Mouse (Mus musculus): ENCODE data around the gene 3110082I17Rik. TPM values are rescaled to one million over a fixed set of nuclear protein-coding genes. Genes with fewer than 3 reads are reported as not detected.

The 3110082I17Rik gene
- total and polyA plus RNA-seq, 3 experiments: 41.2 to 100.0 (median 46.9) TPM

DNA sequence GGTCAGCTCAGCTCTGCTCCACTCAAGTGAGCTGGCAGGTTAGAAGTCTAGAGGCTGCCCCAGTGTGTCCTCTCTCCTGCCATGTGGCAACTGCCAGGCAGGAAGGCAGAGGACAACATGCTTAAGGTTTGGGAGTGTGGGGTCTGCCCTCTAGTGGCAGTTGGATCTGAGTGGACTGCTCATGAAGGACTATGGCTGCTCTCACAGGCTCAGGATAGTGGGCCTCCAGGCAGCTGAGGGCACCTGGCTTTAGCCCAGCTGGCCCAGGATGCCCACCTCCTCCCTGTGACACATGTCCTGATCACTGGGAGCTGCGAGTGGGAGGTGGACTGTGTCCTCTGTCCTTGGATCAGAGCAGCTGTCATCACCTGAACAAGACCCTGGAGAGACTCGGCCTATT lies 101.7 kb downstream of the 3110082I17Rik start (continued):
- TF ChIP-seq E2F4 (IDR thresholded peaks at IDR 0.05; ENCODE audit: insufficient replicate concordance, low read depth, low read length) (no peak), ETS1 (conservative IDR thresholded peaks at IDR 0.05; ENCODE audit: low read depth, low read length) (no peak), KAT2A (IDR thresholded peaks at IDR 0.05; ENCODE audit: insufficient replicate concordance, low read length) (no peak), TBP (conservative IDR thresholded peaks at IDR 0.05; ENCODE audit: low read depth, low read length) (no peak), ZNF384 (IDR thresholded peaks at IDR 0.05; ENCODE audit: low read depth, low read length) (no peak), MYC (IDR thresholded peaks at IDR 0.05; ENCODE audit: low read depth, low read length) (peak; percentile 45; the same call in 1 of the 2 replicates), SIN3A (IDR thresholded peaks at IDR 0.05; ENCODE audit: low read length) (no peak), RAD21 (IDR thresholded peaks at IDR 0.05; ENCODE audit: low read depth, low read length) (peak; percentile 44), NELFE (IDR thresholded peaks at IDR 0.05; ENCODE audit: low read depth, low read length) (no peak), CHD2 (IDR thresholded peaks at IDR 0.05; ENCODE audit: low read length) (no peak), NRF1 (IDR thresholded peaks at IDR 0.05; ENCODE audit: low read depth, low read length) (no peak), SMC3 (IDR thresholded peaks at IDR 0.05; ENCODE audit: low read depth, low read length) (peak; percentile 53)

DNA sequence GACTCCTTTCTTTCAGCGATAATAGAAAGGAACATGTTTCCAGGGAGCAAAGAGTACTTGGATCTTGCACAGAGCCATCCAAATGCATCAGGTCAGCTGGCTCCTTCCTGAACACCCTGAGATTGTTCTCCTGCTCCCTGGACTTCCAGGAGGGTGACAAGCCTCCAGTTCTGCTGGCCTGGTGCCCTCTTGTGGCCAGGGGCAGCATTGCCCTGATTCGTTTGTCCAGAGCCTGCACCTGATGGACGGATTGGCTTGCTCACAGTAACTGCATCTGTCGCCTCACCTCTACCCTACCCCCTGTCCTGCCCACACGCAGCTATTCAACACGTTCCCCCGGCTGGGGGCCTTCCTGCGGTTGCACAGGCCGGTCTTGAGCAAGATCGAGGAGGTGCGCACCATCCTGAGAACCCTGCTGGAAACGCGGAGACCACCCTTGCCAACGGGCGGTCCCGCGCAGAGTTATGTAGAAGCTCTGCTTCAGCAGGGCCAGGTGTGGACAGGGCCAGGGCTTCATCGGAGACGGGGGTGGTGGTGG lies 105.0 kb downstream of the 3110082I17Rik start:
- H3K27ac ChIP-seq (ENCODE audit: insufficient read depth, low read depth): no peak overlapping the region
- no peak overlapping the region for H3K9ac ChIP-seq (ENCODE audit: insufficient read depth, low read depth)
- peak; percentile 54 for DNase-seq (ENCODE audit: extremely low read depth)
- peaks cover 15 to 23% of the 10 kb centered on the region in 2 experiments; a peak in 3 of 4 replicates for H3K4me1 ChIP-seq (ENCODE audit: control insufficient read depth in 1 of 2, insufficient read depth in 2 of 2)
- in situ Hi-C loops (cut with MboI; ENCODE audit: low pct_ligation_motif_present, low pct_unique_long_range_greater_than_20kb, low sequenced_read_pairs): loop anchor here (25.0 kb wide), 1 partner anchor 107 kb away; the partner anchor contains the start of gene 3110082I17Rik
- no peaks in the 10 kb centered on the region for H3K27me3 ChIP-seq (replicated peaks)
- peaks cover 0 to 31% of the 10 kb centered on the region in 2 experiments for H3K36me3 ChIP-seq (replicated peaks in 1 of 2; ENCODE audit: control insufficient read depth in 1 of 2, insufficient read depth in 1 of 2, low read length in 1 of 2)
- 0 out of 2 replicates have a peak, but pooled peaks have one; percentile 20 for TF ChIP-seq SIN3A (IDR thresholded peaks at IDR 0.05; ENCODE audit: low read length)
- no peak for TF ChIP-seq CHD1 (IDR thresholded peaks at IDR 0.05; ENCODE audit: low read depth, low read length)
- TF ChIP-seq E2F4 (IDR thresholded peaks at IDR 0.05; ENCODE audit: insufficient replicate concordance, low read depth, low read length): no peak
- TF ChIP-seq CTCF (conservative IDR thresholded peaks at IDR 0.05 in 1 of 2, IDR thresholded peaks at IDR 0.05 in 1 of 2; ENCODE audit: low read depth in 2 of 2, low read length in 2 of 2): peak; percentile 93 to 95
- 0 out of 2 replicates have a peak, but pooled peaks have one; percentile 28 for TF ChIP-seq MYC (IDR thresholded peaks at IDR 0.05; ENCODE audit: low read depth, low read length)
- TF ChIP-seq ZMIZ1 (IDR thresholded peaks at IDR 0.05; ENCODE audit: low read depth, low read length): no peak
- TF ChIP-seq ZC3H11A (IDR thresholded peaks at IDR 0.05; ENCODE audit: low read depth, low read length): 0 out of 2 replicates have a peak, but pooled peaks have one; percentile 2
- peak; percentile 87 for TF ChIP-seq SMC3 (IDR thresholded peaks at IDR 0.05; ENCODE audit: low read depth, low read length)
- peak; percentile 79 for TF ChIP-seq RAD21 (IDR thresholded peaks at IDR 0.05; ENCODE audit: low read depth, low read length)
- no peaks in the 10 kb centered on the region for H3K9me3 ChIP-seq (replicated peaks; ENCODE audit: low read length)
- dilution Hi-C loops (cut with MboI; ENCODE audit: extremely low pct_ligation_motif_present, extremely low pct_unique_long_range_greater_than_20kb, low sequenced_read_pairs): no loop called here
- H3K4me3 ChIP-seq (replicated peaks in 1 of 3; ENCODE audit: low read depth in 2 of 3, low read length in 2 of 3, poor library complexity in 1 of 3): no peak overlapping the region
- H3K4me2 ChIP-seq (ENCODE audit: insufficient read depth, low read depth, poor library complexity, severe bottlenecking): no peak overlapping the region
- H3K79me2 ChIP-seq (replicated peaks; ENCODE audit: control insufficient read depth, extremely low read depth, insufficient read depth, poor library complexity, severe bottlenecking): no peaks in the 10 kb centered on the region

DNA sequence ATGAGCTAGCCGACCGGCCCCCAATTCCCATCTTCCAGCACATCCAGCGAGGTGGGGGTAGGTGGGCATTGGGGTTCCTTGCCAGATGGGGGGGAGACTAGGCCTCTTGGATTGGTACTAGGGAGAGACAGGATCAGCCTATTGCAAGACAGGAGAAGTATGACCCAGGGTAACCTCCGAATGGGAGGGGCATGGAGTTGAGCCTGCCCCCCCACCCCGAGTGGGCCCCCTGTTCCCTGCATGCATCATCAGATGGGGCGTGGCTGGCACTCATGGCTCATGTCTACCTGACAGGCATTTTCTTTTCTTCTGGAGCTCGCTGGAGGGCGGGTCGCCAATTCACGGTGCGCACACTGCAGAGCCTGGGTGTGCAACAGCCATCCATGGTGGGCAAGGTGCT lies 106.4 kb downstream of the 3110082I17Rik start:
- Histone ChIP-seq H3K4me1 (ENCODE audit: control insufficient read depth in 1 of 2, insufficient read depth in 2 of 2) (peaks cover 15 to 26% of the 10 kb centered on the region in 2 experiments; a peak in 3 of 4 replicates), H3K9me3 (replicated peaks; ENCODE audit: low read length) (no peaks in the 10 kb centered on the region), H3K9ac (ENCODE audit: insufficient read depth, low read depth) (no peak overlapping the region), H3K4me2 (ENCODE audit: insufficient read depth, low read depth, poor library complexity, severe bottlenecking) (no peak overlapping the region), H3K27ac (ENCODE audit: insufficient read depth, low read depth) (no peak overlapping the region), H3K79me2 (replicated peaks; ENCODE audit: control insufficient read depth, extremely low read depth, insufficient read depth, poor library complexity, severe bottlenecking) (no peaks in the 10 kb centered on the region), H3K36me3 (replicated peaks in 1 of 2; ENCODE audit: control insufficient read depth in 1 of 2, insufficient read depth in 1 of 2, low read length in 1 of 2) (peaks cover 0 to 20% of the 10 kb centered on the region in 2 experiments), H3K27me3 (replicated peaks) (no peaks in the 10 kb centered on the region), H3K4me3 (replicated peaks in 1 of 3; ENCODE audit: low read depth in 2 of 3, low read length in 2 of 3, poor library complexity in 1 of 3) (no peak overlapping the region)
- no peak for DNase-seq (ENCODE audit: extremely low read depth)
- dilution Hi-C loops (cut with MboI; ENCODE audit: extremely low pct_ligation_motif_present, extremely low pct_unique_long_range_greater_than_20kb, low sequenced_read_pairs) (no loop called here), in situ Hi-C loops (cut with MboI; ENCODE audit: low pct_ligation_motif_present, low pct_unique_long_range_greater_than_20kb, low sequenced_read_pairs) (loop anchor here (25.0 kb wide), 1 partner anchor 108 kb away; the partner anchor contains the start of gene 3110082I17Rik)
- TF ChIP-seq E2F4 (IDR thresholded peaks at IDR 0.05; ENCODE audit: insufficient replicate concordance, low read depth, low read length): no peak
- TF ChIP-seq ZNF384 (IDR thresholded peaks at IDR 0.05; ENCODE audit: low read depth, low read length): no peak
- no peak for TF ChIP-seq CHD1 (IDR thresholded peaks at IDR 0.05; ENCODE audit: low read depth, low read length)
- no peak for TF ChIP-seq CHD2 (IDR thresholded peaks at IDR 0.05; ENCODE audit: low read length)
- no peak for TF ChIP-seq MAFK (IDR thresholded peaks at IDR 0.05; ENCODE audit: insufficient replicate concordance, low read length)
- no peak for TF ChIP-seq PAX5 (IDR thresholded peaks at IDR 0.05; ENCODE audit: low read length)

Data from CH12.LX (cell line).